Mouse (Mus musculus) heart, embryonic 12.5 days (tissue): Measurements from ENCODE around the gene Ces2b. TPM values are rescaled to one million over a fixed set of nuclear protein-coding genes. Genes with fewer than 3 reads are reported as not detected.
"Not testable (repeated sequence)": the region's sequence is repeated elsewhere in the genome, so short reads cannot be mapped to it uniquely, and the experiment has no call there.

ENCODE experiments used
- ATAC-seq: fragments of 200-750 bp; cut with Nextera tagmentation; 2 replicates; pipeline ENCODE4 v1.8.0; 2017; ENCODE audit warnings: moderate TSS enrichment, moderate library complexity; ENCODE audit not compliant: insufficient number of reproducible peaks, low FRiP score
- H3K27ac ChIP-seq: fragments of 300-500 bp; sonication (generic); 2 replicates; pipeline ENCODE4 v1.5.1; 2016; ENCODE audit warnings: mild to moderate bottlenecking, moderate library complexity; ENCODE audit not compliant: poor library complexity, severe bottlenecking
- H3K27me3 ChIP-seq: fragments of 300-500 bp; sonication (generic); replicated peaks from 2 replicates; pipeline ENCODE4 v1.6.1; 2016; ENCODE audit warnings: mild to moderate bottlenecking, moderate library complexity
- H3K36me3 ChIP-seq: fragments of 300-500 bp; sonication (generic); 2 replicates; pipeline ENCODE4 v1.6.1; 2016; ENCODE audit warnings: mild to moderate bottlenecking, moderate library complexity
- H3K4me1 ChIP-seq: fragments of 300-500 bp; sonication (generic); replicated peaks from 2 replicates; pipeline ENCODE4 v1.6.1; 2016; ENCODE audit warnings: mild to moderate bottlenecking
- H3K4me2 ChIP-seq: fragments of 300-500 bp; sonication (generic); 2 replicates; pipeline ENCODE4 v1.6.1; 2016; ENCODE audit warnings: mild to moderate bottlenecking, moderate library complexity
- H3K4me3 ChIP-seq: fragments of 300-500 bp; sonication (generic); 2 replicates; pipeline ENCODE4 v1.5.1; 2016; ENCODE audit warnings: mild to moderate bottlenecking
- H3K9ac ChIP-seq: fragments of 300-500 bp; sonication (generic); 2 replicates; pipeline ENCODE4 v1.6.1; 2016; ENCODE audit warnings: mild to moderate bottlenecking, moderate library complexity
- H3K9me3 ChIP-seq: fragments of 300-500 bp; sonication (generic); replicated peaks from 2 replicates; pipeline ENCODE4 v1.6.1; 2016; ENCODE audit warnings: mild to moderate bottlenecking, moderate library complexity
- WGBS: fragments of 180-500 bp; shearing (Covaris S2); methylation state at CpG from one replicate; pipeline ENCODE4 v1.1.7; 2016; 5-methylcytosine and 5-hydroxymethylcytosine counted together
- polyA plus RNA-seq: library from polyadenylated mRNA; unstranded; fragments of >200 nt; fragmentation: Nextera tagmentation; extraction: Ambion mirVana; gene quantifications from 2 replicates; pipeline ENCODE4 v1.2.1, GENCODE M21; 2016

Ces2b gene
- polyA plus RNA-seq, 1 experiment from 2014 or later: not detected

DNA sequence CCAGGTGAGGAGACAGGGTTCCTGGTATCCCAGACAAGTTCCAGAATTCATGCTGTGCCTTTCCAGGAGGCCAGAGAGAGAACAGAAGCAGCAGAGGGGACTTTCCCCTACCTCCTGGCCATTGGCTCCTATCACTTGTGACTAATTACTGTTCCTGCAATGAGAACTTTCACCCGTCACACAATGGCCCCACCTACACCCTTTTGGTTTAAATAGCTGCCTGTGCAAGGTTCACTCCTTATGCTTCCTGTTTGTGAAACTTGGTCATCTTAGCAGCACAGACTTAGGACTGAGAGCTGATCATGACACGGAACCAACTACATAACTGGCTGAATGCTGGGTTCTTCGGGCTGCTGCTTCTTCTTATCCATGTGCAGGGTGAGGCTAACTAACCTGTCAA, 15.5 kb downstream of the Ces2b start, which contains the start of gene Ces2c:
TSS of gene Ces2c (plus strand) at position 238 of the 400 bp plus-strand sequence.
- no peak within 1 kb of the TSS for H3K4me3 ChIP-seq
- no peak within 1 kb of the TSS for H3K4me2 ChIP-seq
- no peak for ATAC-seq
- 68% methylated on average over 3 of the region's 3 CpGs for WGBS
- H3K9ac ChIP-seq: no peak within 1 kb of the TSS
- no peaks in the 10 kb centered on the region for H3K9me3 ChIP-seq
- H3K36me3 ChIP-seq: no peaks in the 10 kb centered on the region
- no peaks in the 10 kb centered on the region for H3K27me3 ChIP-seq
- no peak within 1 kb of the TSS for H3K27ac ChIP-seq
- H3K4me1 ChIP-seq: no peaks in the 10 kb centered on the region

DNA sequence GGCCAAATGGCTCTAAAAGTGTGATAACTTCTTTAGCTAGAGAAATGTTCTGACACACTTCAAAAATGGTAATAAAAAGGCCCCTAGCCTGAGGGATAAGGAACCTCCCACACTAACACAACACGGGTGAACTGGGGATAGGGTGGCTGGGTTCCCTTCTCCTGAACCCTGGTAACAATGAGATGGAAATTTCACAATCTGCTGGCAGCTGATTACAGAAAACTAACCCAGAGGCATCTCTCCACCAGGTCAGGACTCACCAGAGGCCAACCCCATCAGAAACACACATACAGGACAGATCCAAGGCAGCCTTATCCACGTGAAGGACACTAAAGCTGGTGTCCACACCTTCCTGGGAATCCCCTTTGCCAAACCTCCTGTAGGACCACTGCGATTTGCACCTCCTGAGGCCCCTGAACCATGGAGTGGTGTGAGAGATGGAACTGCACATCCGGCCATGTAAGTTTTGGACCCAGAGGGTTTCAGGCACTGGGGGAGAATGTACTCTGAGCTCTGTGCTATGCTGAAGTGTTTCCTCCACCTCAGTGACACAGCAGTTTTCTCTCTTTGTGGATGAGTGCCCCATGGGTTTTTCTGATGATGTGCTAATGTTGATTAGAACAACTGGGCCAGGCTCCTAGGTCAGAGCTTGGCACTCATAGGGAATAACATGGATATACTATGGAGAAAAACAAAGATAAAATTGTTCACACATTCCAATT, 16.5 kb downstream of the Ces2b start:
- H3K4me2 ChIP-seq: no peak overlapping the region
- WGBS: 71% methylated on average over 4 of the region's 4 CpGs
- no peaks in the 10 kb centered on the region for H3K4me1 ChIP-seq
- H3K27ac ChIP-seq: no peak overlapping the region
- no peaks in the 10 kb centered on the region for H3K9me3 ChIP-seq
- H3K36me3 ChIP-seq: no peaks in the 10 kb centered on the region
- H3K4me3 ChIP-seq: no peak overlapping the region
- H3K27me3 ChIP-seq: no peaks in the 10 kb centered on the region
- no peak for ATAC-seq
- no peak overlapping the region for H3K9ac ChIP-seq

DNA sequence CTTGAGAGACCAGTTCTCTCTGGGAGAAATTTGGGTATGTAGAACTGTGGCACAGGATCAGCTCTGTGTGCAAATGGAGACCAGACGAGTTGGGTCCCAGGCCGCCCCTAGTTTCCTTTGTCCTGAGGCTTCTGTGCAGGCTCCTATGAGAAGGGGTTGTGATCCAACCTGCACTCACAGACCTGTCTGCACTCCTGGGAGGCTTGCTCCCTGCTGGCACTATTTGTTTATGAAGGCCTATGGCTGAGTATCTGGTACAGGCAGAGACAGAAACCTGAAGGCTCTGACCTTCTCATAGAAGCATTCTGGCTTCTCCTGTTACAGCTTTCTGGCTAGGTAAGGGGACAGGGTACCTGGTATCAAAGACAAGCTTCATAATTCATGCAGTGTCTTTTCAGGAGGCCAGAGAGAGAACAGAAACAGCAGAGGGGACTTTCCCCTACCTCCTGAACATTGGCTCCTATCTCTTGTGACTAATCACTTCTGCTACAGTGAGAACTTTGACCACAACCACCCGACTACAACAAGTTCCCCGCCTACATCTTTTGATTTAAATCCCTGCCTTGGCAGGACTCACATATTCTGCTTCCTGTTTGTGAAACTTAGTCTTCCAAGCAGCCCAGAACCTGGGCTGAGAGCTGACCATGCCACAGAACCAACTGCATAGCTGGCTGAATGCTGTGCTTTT, 35.6 kb downstream of the Ces2b start:
- not testable (repeated sequence) for H3K4me3 ChIP-seq, H3K9me3 ChIP-seq, H3K9ac ChIP-seq, H3K36me3 ChIP-seq, ATAC-seq, H3K27ac ChIP-seq, H3K27me3 ChIP-seq, H3K4me2 ChIP-seq, H3K4me1 ChIP-seq
- WGBS: no CpG with 5 or more reads among the region's 4 CpGs

DNA sequence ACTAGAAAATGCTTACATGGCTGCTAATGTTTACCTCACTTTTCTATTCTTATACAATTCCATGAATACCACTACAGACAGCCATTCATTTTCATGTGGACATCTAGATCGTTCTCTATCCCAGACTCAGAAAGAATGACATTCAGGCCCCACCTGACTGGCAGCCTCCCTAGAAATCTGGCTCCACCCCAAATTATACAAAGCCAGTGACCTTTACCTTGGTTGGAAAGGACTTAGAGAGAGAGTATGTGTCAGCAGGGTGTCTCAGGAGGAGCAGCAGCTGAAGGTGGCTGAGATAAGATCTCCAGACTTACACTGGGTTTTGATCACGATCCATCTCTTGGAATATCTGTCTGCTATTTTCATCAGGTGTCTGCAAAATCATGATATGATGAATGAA, 37.5 kb downstream of the Ces2b start:
- ATAC-seq, H3K27me3 ChIP-seq, H3K9me3 ChIP-seq, H3K4me1 ChIP-seq, H3K36me3 ChIP-seq, H3K4me2 ChIP-seq, H3K4me3 ChIP-seq, H3K27ac ChIP-seq, H3K9ac ChIP-seq: not testable (repeated sequence)
- no CpG with 5 or more reads among the region's 2 CpGs for WGBS

DNA sequence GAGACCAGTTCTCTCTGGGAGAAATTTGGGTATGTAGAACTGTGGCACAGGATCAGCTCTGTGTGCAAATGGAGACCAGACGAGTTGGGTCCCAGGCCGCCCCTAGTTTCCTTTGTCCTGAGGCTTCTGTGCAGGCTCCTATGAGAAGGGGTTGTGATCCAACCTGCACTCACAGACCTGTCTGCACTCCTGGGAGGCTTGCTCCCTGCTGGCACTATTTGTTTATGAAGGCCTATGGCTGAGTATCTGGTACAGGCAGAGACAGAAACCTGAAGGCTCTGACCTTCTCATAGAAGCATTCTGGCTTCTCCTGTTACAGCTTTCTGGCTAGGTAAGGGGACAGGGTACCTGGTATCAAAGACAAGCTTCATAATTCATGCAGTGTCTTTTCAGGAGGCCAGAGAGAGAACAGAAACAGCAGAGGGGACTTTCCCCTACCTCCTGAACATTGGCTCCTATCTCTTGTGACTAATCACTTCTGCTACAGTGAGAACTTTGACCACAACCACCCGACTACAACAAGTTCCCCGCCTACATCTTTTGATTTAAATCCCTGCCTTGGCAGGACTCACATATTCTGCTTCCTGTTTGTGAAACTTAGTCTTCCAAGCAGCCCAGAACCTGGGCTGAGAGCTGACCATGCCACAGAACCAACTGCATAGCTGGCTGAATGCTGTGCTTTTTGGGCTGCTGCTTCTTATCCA, 55.0 kb downstream of the Ces2b start:
- not testable (repeated sequence) for ATAC-seq, H3K27ac ChIP-seq, H3K9me3 ChIP-seq, H3K9ac ChIP-seq, H3K4me3 ChIP-seq, H3K4me1 ChIP-seq, H3K4me2 ChIP-seq, H3K27me3 ChIP-seq, H3K36me3 ChIP-seq
- WGBS: no CpG with 5 or more reads among the region's 4 CpGs

Other genes with a start within 250 kb of the Ces2b start
- gene Pdp2, start 240.1 kb upstream of the Ces2b start, polyA plus RNA-seq: 8.6 and 9.0 TPM in 2 replicates
- gene Cdh16, start 207.2 kb upstream of the Ces2b start, polyA plus RNA-seq: 16.1 and 18.6 TPM in 2 replicates
- 299 and 301 TPM in 2 replicates for gene Rrad, start 200.2 kb upstream of the Ces2b start, polyA plus RNA-seq
- gene Ciao2b, start 189.6 kb upstream of the Ces2b start, polyA plus RNA-seq: 187 and 195 TPM in 2 replicates
- not detected in 2 replicates for gene Ces2a, start 97.6 kb upstream of the Ces2b start, polyA plus RNA-seq
- gene Ces2c, start 15.5 kb downstream of the Ces2b start, polyA plus RNA-seq: not detected in 2 replicates
- gene Ces2e, start 94.7 kb downstream of the Ces2b start, polyA plus RNA-seq: not detected in 2 replicates
- not detected in 2 replicates for gene Ces2f, start 115.8 kb downstream of the Ces2b start, polyA plus RNA-seq
- 1.0 and 1.4 TPM in 2 replicates for gene Ces2g, start 130.1 kb downstream of the Ces2b start, polyA plus RNA-seq
- gene Ces2h, start 169.3 kb downstream of the Ces2b start, polyA plus RNA-seq: not detected in 2 replicates
- not detected in 2 replicates for gene Ces3a, start 217.0 kb downstream of the Ces2b start, polyA plus RNA-seq